Mouse (Mus musculus) layer of hippocampus, adult 11-12 months (tissue): ENCODE data around the gene Rgma.
A peak's percentile ranks its signal among the peaks of the same experiment; 100 is the strongest.

Experiments
- DNase-seq: peaks from one replicate; pipeline ENCODE4 v3.0.0; 2022; ENCODE audit warnings: low spot score

Rgma gene

GRCm38 (mm10) chr7:73375257-73376100 lies at the start of gene Rgma:
TSS of gene Rgma (plus strand) at chr7:73375509.
- DNase-seq = peak; percentile 37

GRCm38 (mm10) chr7:73326236-73326635 lies 49.1 kb upstream of the Rgma start:
- no peak for DNase-seq

DNA sequence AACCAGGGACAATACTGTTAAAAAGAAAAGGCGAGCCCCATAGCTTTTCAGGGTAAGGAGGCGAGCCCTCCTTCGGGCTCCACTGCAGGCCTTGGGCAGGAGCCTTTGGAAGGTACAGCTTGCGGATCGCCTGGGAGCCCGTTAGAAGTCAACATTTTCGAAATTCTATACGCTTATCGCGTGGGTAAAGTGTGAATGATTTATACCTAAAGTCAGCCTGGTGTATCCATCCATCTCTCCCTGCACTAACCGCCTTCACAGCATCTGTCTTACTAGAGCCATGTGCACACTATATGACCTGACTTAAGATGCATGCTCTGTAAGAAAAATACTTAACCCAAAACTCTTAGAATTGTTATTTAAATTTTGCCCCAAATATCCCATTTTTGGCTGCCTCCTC lies 48.6 kb upstream of the Rgma start:
- no peak for DNase-seq

GRCm38 (mm10) chr7:73327193-73327592 lies 48.1 kb upstream of the Rgma start:
- no peak for DNase-seq

DNA sequence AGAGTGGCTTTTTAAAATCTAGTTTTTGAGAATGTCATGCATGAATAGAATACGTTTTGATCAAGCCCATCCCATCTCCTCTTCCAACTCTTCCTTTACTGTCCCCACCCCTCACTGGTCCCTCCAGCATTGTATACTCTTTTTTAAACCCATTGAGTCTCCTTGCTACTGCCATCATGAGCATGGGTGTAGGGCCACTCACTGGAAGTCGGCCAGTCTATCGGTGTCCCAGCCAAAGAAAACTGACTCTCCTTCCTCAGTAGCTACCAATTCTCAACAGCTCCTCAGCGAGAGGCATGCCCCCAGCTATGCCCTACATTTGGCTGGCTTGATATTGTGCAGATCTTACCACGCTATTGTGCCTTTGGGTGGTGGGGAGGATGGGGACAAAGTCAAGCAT lies 47.7 kb upstream of the Rgma start:
- no peak for DNase-seq

GRCm38 (mm10) chr7:73328653-73329207 lies 46.6 kb upstream of the Rgma start:
- no peak for DNase-seq

DNA sequence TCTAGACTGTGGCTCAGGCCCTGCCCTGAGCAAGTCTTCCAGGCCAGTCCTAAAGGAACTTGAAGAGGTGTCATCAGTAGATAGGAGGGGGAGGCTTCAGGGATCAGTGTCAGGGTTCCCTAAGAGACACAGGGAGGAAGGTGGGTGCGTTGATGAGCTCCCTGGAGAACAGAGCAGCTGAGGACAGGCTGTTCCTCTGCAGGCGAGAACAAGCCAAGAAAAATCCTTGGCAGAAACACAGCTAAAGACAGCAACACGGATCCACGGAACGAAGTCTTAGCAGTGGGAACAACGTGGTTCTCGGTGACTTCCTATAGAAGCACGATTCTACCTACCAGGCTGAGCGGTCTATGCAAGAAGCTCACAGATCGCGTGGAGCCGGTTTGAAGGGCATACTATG lies 44.6 kb upstream of the Rgma start:
- peak; percentile 30 for DNase-seq

DNA sequence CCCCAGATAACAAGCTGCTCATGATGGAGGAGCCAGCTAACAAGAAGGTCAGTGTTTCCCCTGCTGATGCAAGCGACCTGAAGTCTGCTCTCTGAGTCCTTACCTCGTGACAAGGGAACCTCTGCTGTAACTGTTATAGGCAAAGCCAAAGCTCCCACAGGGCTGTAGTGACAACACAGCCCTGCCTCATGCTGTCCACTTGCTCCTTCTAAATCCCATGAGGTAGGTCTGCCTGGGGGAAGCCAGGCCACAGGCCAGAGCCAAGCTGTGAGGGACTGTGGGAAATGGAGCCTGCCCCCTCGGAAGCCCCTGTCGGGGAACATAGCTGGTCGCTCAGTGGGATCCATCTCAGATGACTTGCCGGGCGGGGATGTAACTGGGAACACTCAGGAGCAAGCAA lies 43.7 kb upstream of the Rgma start:
- no peak for DNase-seq

GRCm38 (mm10) chr7:73333398-73333988 lies 41.8 kb upstream of the Rgma start:
- no peak for DNase-seq

DNA sequence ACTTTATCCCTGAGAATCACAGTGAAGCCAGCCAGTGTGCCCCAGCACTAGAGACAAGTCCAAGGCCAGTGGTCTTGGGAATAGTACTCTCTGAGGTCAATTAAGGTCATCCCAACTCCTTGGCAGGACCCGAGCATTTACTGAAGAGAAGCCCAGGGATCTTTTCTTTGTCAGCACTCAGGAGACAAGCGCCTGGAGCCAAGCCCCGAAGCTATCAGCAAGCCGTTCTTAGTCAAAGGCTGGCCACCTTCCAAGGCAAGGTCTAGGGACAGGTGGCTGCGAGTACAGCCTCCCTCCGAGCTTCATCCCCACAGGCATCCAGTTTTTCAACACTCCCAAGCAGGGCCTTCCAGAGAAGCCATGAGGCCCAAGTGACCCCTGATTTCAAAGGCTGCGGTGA lies 40.4 kb upstream of the Rgma start:
- DNase-seq = no peak

- no peak for DNase-seq
Observed at GRCm38 (mm10) chr7:73336380-73336779, 38.9 kb upstream of the Rgma start.

DNA sequence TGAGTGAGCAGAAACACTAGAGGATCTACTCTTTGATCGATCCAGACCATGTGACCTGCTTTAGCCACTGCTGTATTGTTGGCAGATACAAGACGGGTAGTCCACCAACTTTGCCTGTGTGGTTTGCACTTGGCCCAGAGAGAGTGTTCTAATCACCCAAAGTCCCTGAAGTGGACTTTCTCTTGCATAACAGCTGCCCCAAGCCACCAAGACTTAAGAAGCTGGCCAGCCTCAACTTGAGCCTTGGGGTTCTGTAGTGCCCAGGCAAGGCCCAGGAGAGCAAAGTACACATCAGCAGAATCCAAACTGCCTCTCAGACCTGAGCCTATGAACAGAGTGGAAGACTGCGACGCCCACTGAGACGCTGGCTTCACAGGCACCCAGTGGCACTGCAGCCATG lies 37.0 kb upstream of the Rgma start:
- no peak for DNase-seq

- DNase-seq = no peak
Observed at GRCm38 (mm10) chr7:73343852-73344251, 31.5 kb upstream of the Rgma start.

DNA sequence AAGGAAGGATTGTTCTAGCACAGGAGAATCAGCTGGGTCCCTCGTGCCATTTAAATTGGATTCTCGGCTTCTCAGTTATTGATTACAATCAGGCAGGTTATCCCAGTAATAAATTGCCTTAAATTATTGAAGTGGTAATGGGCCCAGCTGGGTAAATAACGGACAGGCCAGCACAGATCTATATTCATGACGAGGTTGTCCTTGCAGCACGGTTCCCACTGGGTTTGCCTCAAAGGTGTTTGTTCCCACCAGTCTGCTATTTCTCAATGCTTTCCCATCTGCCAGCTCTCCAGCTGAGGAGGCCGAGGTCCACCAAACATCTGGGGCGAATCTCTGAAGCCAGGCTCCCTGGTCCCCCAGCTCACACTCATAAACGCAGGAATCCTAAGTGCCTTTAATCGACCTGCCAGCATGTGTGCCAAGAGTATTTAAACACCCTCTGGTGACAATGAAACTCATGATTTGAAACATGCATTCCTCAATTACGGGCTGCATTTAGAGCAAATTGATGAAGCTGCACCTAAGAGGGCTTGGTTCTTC lies 26.7 kb upstream of the Rgma start:
- no peak for DNase-seq

GRCm38 (mm10) chr7:73349158-73349557 lies 26.2 kb upstream of the Rgma start:
- DNase-seq = no peak

DNA sequence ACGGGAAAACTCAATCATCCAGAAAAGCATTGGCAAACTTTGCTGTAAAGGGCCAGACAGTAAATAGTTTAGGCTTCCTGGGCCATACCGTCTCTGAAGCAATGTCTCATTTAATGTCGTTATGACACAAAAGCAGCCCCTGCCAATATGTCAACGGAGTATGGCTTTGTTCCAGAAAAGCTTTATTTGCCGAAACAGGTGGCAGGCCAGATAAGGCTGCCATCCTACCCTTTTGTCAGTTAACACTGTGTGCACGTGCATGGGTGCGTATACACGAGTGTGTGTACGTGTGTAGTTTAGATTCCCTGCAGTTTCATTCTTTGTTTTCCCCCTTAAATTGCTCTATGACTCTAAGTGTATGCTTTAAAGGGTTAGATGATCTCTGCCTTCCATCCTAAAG lies 20.1 kb upstream of the Rgma start:
- DNase-seq = no peak

DNA sequence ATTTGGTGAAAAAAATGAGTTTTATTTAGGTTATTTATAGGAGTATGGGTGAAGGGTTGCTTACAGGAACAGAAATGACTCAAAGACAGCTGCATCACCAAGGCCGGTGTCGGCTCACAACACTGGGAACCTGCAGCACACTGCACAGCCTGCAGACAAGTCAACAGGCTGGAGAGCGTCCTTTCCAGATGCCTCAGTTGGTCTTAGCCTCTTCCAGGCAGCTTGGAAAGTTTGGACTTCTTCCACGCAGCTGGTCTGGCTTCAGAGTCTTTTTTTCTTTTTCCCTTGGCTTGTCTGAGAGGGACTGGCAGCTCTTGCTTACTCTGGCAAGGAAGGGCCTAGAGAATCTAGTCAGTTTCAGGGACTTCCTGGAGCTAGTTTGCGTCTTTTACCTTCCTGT lies 18.4 kb upstream of the Rgma start:
- no peak for DNase-seq

- DNase-seq = no peak
Observed at GRCm38 (mm10) chr7:73357626-73358025, 17.7 kb upstream of the Rgma start.

DNA sequence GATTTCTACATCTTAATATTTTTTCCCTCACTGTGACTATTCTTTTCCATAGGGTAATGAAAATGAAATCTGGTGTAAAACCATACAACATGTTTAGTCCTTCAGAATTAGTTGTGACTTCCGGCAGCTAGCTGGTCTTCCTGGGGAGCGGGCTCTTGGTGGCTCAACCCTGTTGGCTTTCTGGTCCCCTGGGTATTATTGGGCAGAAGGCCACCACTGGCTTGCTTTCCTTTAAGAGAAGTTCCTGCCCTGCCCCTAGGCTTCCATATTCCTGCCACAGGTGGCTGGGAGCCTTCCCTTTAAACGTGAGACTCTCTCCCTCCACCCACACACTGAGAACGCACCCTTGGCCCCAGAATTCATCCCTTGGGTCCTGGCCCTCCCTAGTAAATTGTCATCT lies 9.8 kb upstream of the Rgma start:
- no peak for DNase-seq

DNA sequence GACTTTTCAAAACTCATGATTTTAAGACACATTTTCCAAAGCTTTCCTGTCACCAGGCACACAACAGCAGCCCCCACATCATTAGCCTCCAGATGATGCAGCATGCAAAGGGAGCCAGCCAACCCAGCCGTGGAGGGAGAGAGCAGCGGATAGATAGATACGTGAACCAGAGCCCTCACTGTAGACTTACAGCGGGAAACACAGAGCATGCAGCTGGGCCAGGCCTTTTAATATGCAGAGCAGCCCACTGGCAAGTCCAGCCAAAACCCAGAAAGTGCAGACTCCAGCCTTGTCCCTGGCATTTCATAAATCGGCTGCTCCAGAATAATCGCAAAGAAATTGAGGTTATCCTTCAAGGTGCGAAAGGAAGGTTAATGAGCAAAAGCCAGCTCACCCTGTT lies 9.3 kb upstream of the Rgma start:
- no peak for DNase-seq

DNA sequence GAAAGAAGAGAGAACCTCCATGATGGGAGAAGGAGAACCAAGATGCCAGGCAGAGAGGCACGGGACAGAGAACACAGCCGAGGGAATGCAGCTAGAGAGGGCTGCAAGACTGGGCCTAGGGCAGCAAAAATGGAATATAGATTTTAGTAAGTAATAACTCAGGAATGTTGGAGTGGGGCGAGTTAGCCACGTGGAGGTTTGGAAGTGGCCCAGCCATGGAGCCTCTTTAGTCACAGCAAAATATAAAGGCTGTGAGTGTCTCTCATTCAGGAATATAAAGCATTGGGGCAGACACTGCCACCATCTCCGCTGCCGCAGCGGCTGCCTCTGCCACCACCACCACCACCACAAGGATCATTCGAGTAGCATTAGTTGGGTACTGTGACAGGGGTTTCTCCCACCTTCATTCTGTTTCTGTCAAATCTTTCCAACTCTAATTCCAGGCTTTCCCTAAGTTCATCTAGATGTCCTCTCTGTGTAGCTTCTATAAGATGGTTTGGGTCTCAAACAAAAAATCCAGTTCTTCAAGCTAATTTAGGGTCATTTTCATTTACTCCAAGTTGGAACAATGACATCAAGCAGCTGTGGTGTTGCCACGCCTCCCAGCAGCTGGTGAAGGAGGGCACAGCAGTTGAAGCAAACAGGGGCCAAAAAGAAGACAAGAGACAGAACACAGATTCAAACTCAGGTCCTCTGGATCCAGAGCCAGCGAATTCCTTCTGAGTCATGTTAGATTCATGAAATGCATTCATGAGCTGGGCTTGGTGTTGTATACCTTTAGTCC lies 7.4 kb upstream of the Rgma start:
- no peak for DNase-seq

- no peak for DNase-seq
Observed at GRCm38 (mm10) chr7:73369992-73370391, 5.3 kb upstream of the Rgma start.
